Mouse (Mus musculus) midbrain, embryonic 12.5 days (tissue): ENCODE data around the gene Mup16. TPM values are rescaled to one million over a fixed set of nuclear protein-coding genes. Genes with fewer than 3 reads are reported as not detected.
"Not testable (repeated sequence)": the region's sequence is repeated elsewhere in the genome, so short reads cannot be mapped to it uniquely, and the experiment has no call there.

Experiments used
- ATAC-seq: fragments of 200-750 bp; cut with Nextera tagmentation; 2 replicates; pipeline ENCODE4 v1.8.0; 2017; ENCODE audit warnings: low read depth, moderate TSS enrichment, moderate library complexity; ENCODE audit not compliant: low FRiP score
- H3K27ac ChIP-seq: fragments of 300-500 bp; sonication (generic); replicated peaks from 2 replicates; pipeline ENCODE4 v1.5.1; 2016; ENCODE audit warnings: mild to moderate bottlenecking
- H3K27me3 ChIP-seq: fragments of 300-500 bp; sonication (generic); 2 replicates; pipeline ENCODE4 v1.6.1; 2016; ENCODE audit warnings: mild to moderate bottlenecking
- H3K36me3 ChIP-seq: fragments of 300-500 bp; sonication (generic); 2 replicates; pipeline ENCODE4 v1.6.1; 2016
- H3K4me1 ChIP-seq: fragments of 300-500 bp; sonication (generic); 2 replicates; pipeline ENCODE4 v1.6.1; 2016
- H3K4me2 ChIP-seq: fragments of 300-500 bp; sonication (generic); replicated peaks from 2 replicates; pipeline ENCODE4 v1.6.1; 2016; ENCODE audit warnings: mild to moderate bottlenecking, moderate library complexity
- H3K4me3 ChIP-seq: fragments of 300-500 bp; sonication (generic); 2 replicates; pipeline ENCODE4 v1.5.1; 2016; ENCODE audit warnings: mild to moderate bottlenecking
- H3K9ac ChIP-seq: fragments of 300-500 bp; sonication (generic); replicated peaks from 2 replicates; pipeline ENCODE4 v1.6.1; 2016; ENCODE audit warnings: mild to moderate bottlenecking, moderate library complexity
- H3K9me3 ChIP-seq: fragments of 300-500 bp; sonication (generic); 2 replicates; pipeline ENCODE4 v1.6.1; 2016; ENCODE audit warnings: mild to moderate bottlenecking
- whole genome bisulfite sequencing: fragments of 180-500 bp; shearing (Covaris S2); methylation state at CpG from one replicate; pipeline ENCODE4 v1.1.7; 2016; 5-methylcytosine and 5-hydroxymethylcytosine counted together
- polyA plus RNA-seq: library from polyadenylated mRNA; unstranded; fragments of >200 nt; fragmentation: Nextera tagmentation; extraction: Ambion mirVana; gene quantifications from 2 replicates; pipeline ENCODE4 v1.2.1, GENCODE M21; 2016

Gene Mup16
- not detected in 2 replicates for polyA plus RNA-seq

DNA sequence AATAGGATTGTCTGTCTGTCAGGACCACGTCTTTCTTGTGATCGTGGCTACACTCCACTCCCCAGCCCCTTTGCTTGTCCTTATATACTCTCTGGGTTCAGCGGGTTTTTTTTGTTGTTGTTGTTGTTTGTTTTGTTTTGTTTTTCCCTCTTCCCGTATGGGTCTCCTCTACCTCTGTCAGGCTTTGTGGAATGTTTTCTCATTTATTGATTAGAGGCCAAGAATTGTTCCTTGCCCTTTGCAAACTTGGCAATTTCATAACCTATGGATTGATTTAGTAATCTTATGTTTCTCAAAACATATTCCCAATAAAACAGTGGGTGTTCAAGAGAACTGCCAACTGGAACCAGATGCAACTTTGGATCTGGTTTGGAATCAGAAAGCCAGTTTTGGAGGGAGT is at the start of gene Mup16:
TSS of gene Mup16 (minus strand) at position 101 of the 400 bp plus-strand sequence.
- WGBS, result 76% methylated on average over 2 of the region's 4 CpGs
- H3K27ac ChIP-seq, H3K36me3 ChIP-seq, H3K4me2 ChIP-seq, H3K4me3 ChIP-seq, ATAC-seq, H3K9ac ChIP-seq, H3K4me1 ChIP-seq, H3K27me3 ChIP-seq, H3K9me3 ChIP-seq: not testable (repeated sequence)

DNA sequence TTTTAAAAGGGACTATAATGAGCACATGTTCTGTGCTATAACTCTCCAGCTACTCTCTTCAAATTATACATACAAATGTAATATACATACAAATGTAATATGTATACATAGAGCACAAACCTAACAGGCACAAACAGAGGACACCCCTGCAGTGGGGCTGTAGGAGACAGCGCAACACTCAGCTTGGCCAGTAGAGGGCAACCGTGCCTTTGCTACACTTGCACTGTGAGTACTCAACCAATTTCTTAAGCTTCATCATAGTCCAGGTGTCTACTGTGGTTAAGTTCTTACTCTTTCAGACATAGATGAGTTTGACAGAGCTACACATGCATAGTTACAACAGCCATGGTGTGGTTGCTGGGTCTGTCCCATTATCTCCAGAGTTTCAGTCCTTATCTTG is 36.6 kb upstream of the Mup16 start:
- H3K9me3 ChIP-seq, ATAC-seq, H3K27ac ChIP-seq, H3K4me1 ChIP-seq, H3K27me3 ChIP-seq, H3K4me2 ChIP-seq, H3K36me3 ChIP-seq, H3K9ac ChIP-seq, H3K4me3 ChIP-seq: not testable (repeated sequence)
- WGBS, result 26% methylated on average over 2 of the region's 2 CpGs

Other genes with a start within 250 kb of the Mup16 start
- gene Mup14, start 215.5 kb downstream of the Mup16 start, polyA plus RNA-seq, result not detected in 2 replicates
- gene Mup15, start 79.8 kb downstream of the Mup16 start, polyA plus RNA-seq, result not detected in 2 replicates
- not detected in 2 replicates for gene Mup17, start 76.3 kb upstream of the Mup16 start, polyA plus RNA-seq
- not detected in 2 replicates for gene Mup18, start 154.6 kb upstream of the Mup16 start, polyA plus RNA-seq